Mouse (Mus musculus): ENCODE results near the gene Trmt1l. TPM values are rescaled to one million over a fixed set of nuclear protein-coding genes. Genes with fewer than 3 reads are reported as not detected.
A peak's percentile ranks its signal among the peaks of the same experiment; 100 is the strongest.

Gene Trmt1l
- 50.5 and 52.3 TPM in 2 replicates for polyA plus RNA-seq (2015; fragmentation: Nextera tagmentation; extraction: Ambion mirVana)

- Histone ChIP-seq H3K4me2 (ENCODE audit: low read length) (peak within 1 kb of the TSS; percentile 86), H3K9me3 (ENCODE audit: control insufficient read depth, low read length) (no peaks in the 10 kb centered on the region), H3K9ac (replicated peaks; ENCODE audit: low read depth, low read length) (peak within 1 kb of the TSS; percentile 97), H3K4me1 (replicated peaks; ENCODE audit: control insufficient read depth, insufficient read depth, low read length) (peaks cover 12% of the 10 kb centered on the region), H3K4me3 (replicated peaks; ENCODE audit: low read length) (peak within 1 kb of the TSS; percentile 99), H3K27ac (ENCODE audit: low read length) (peak within 1 kb of the TSS; percentile 95), H3K27me3 (replicated peaks; ENCODE audit: control insufficient read depth, insufficient read depth, low read length) (no peaks in the 10 kb centered on the region), H3K36me3 (ENCODE audit: control insufficient read depth, insufficient read depth) (no peaks in the 10 kb centered on the region)
- peak; percentile 99 for ATAC-seq
- WGBS, result under 1% methylated on average over 74 of the region's 74 CpGs
Measured at GRCm38 (mm10) chr1:151428263-151429221, at the start of gene Trmt1l, which contains the start of gene Swt1. Trmt1l (plus strand) TSS chr1:151428542. Swt1 (minus strand) TSS chr1:151428455.

DNA sequence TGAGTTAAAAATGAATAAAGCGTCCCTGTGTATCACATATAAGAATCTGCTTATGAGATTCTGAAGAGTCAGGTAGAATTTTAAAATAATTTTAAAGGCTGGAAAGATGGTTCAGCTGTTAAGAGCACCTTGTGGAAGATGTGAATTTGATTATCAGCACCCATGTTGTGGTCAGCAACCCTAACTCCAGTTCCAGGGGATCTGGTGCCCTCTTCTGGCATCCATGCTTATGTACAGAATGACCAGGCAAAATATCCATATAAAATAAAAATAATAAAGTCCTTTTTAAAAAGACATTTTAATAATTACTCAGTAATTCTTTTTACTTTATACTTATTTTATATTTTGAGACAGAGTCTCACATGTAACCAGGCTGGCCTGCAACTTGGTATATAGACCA lies 38.3 kb upstream of the Trmt1l start:
- Histone ChIP-seq H3K4me3 (replicated peaks; ENCODE audit: low read length) (no peak overlapping the region), H3K4me2 (ENCODE audit: low read length) (no peak overlapping the region), H3K9ac (replicated peaks; ENCODE audit: low read depth, low read length) (no peak overlapping the region), H3K9me3 (ENCODE audit: control insufficient read depth, low read length) (no peaks in the 10 kb centered on the region), H3K4me1 (replicated peaks; ENCODE audit: control insufficient read depth, insufficient read depth, low read length) (no peaks in the 10 kb centered on the region), H3K27ac (ENCODE audit: low read length) (no peak overlapping the region), H3K36me3 (ENCODE audit: control insufficient read depth, insufficient read depth) (0 out of 2 replicates have a peak, but pooled peaks cover 2% of the 10 kb centered on the region), H3K27me3 (replicated peaks; ENCODE audit: control insufficient read depth, insufficient read depth, low read length) (no peaks in the 10 kb centered on the region)
- 98% methylated on average over 1 of the region's 1 CpGs for WGBS
- no peak for ATAC-seq

DNA sequence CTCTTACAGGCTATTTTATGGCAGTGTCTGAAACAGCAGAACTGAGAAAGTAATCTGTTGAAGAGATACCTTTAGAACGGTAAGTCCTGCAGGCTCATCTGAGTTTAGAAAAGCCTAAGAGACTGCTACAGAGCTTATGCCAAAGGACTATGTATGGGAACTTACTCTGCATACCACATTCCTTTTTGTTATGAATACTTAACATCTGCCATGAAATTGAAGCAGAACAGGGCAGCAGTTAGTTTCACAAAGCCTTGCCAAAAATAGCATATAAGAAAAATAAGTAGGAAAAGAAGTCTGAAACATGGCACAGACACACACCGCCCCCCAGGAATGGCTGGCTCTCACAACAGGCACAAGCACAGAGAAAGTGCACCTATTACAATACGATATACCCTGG lies 18.5 kb upstream of the Trmt1l start:
- Histone ChIP-seq H3K9me3 (ENCODE audit: control insufficient read depth, low read length) (no peaks in the 10 kb centered on the region), H3K36me3 (ENCODE audit: control insufficient read depth, insufficient read depth) (no peaks in the 10 kb centered on the region), H3K9ac (replicated peaks; ENCODE audit: low read depth, low read length) (no peak overlapping the region), H3K4me2 (ENCODE audit: low read length) (no peak overlapping the region), H3K4me1 (replicated peaks; ENCODE audit: control insufficient read depth, insufficient read depth, low read length) (no peaks in the 10 kb centered on the region), H3K27me3 (replicated peaks; ENCODE audit: control insufficient read depth, insufficient read depth, low read length) (no peaks in the 10 kb centered on the region), H3K4me3 (replicated peaks; ENCODE audit: low read length) (no peak overlapping the region), H3K27ac (ENCODE audit: low read length) (no peak overlapping the region)
- no peak for ATAC-seq
- 96% methylated on average over 3 of the region's 3 CpGs for WGBS

- H3K27me3 ChIP-seq (replicated peaks; ENCODE audit: control insufficient read depth, insufficient read depth, low read length), result no peaks in the 10 kb centered on the region
- ATAC-seq, result no peak
- H3K4me1 ChIP-seq (replicated peaks; ENCODE audit: control insufficient read depth, insufficient read depth, low read length), result peaks cover 4% of the 10 kb centered on the region
- no peaks in the 10 kb centered on the region for H3K9me3 ChIP-seq (ENCODE audit: control insufficient read depth, low read length)
- no peak overlapping the region for H3K4me3 ChIP-seq (replicated peaks; ENCODE audit: low read length)
- H3K9ac ChIP-seq (replicated peaks; ENCODE audit: low read depth, low read length), result no peak overlapping the region
- 88% methylated on average over 3 of the region's 3 CpGs for WGBS
- no peak overlapping the region for H3K4me2 ChIP-seq (ENCODE audit: low read length)
- H3K36me3 ChIP-seq (ENCODE audit: control insufficient read depth, insufficient read depth), result peaks cover 10% of the 10 kb centered on the region
- H3K27ac ChIP-seq (ENCODE audit: low read length), result no peak overlapping the region
Measured at GRCm38 (mm10) chr1:151422178-151422577, 6.2 kb upstream of the Trmt1l start.

DNA sequence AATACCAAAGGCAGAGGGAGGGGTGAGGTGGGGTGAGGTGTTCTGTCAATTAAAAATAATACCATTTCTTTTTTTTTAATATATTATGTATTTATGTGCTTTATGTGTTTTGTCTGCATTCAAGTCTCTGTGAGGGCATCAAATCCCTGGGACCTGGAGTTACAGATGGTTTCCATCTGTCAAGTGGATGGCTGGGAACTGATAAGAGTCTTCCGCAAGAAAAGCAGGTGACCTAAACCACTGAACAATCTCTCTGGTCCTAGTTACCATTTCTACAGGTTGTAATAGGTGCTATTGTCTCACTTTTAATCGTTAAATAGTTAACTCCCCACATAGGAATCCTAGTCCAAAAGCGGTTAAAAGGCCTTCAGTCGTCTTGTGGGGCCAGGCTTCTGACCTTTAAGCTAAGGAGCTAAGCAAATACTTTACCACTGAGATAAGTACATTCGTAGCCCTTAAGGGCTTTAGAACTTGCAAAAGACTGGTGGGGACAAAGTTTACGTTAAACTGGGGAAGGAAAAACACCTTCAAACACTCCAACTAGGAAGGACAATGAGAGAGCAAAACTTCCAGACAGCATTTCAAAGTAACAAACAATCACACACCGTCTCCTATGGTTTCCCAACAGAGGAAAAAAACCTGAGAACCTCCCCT lies 1.3 kb upstream of the Trmt1l start:
- Histone ChIP-seq H3K4me2 (ENCODE audit: low read length) (peak overlapping the region; percentile 71), H3K27ac (ENCODE audit: low read length) (no peak overlapping the region), H3K4me3 (replicated peaks; ENCODE audit: low read length) (peak overlapping the region; percentile 99), H3K36me3 (ENCODE audit: control insufficient read depth, insufficient read depth) (no peaks in the 10 kb centered on the region), H3K4me1 (replicated peaks; ENCODE audit: control insufficient read depth, insufficient read depth, low read length) (peaks cover 12% of the 10 kb centered on the region), H3K9me3 (ENCODE audit: control insufficient read depth, low read length) (no peaks in the 10 kb centered on the region), H3K27me3 (replicated peaks; ENCODE audit: control insufficient read depth, insufficient read depth, low read length) (no peaks in the 10 kb centered on the region), H3K9ac (replicated peaks; ENCODE audit: low read depth, low read length) (no peak overlapping the region)
- WGBS, result 29% methylated on average over 7 of the region's 7 CpGs
- ATAC-seq, result no peak

DNA sequence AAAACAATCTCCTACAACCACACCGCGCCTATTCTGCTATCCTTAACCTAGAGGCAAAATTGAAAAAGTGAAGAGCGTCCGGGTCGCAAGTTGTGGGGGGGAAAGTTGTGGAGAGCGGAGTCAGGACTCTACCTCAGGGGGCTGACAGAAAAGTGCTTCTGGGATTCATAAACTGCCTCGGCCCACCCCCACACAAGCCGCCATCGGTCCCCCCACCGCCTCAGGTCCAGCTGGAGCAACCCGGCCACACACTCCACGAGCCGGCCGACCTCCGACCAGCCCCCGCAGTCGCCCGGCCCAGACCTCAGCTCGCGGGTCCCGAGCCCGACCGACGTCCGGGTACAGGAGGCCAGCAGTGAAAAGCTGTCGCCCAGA lies 467 bp upstream of the Trmt1l start:
- peaks cover 12% of the 10 kb centered on the region for H3K4me1 ChIP-seq (replicated peaks; ENCODE audit: control insufficient read depth, insufficient read depth, low read length)
- no peaks in the 10 kb centered on the region for H3K9me3 ChIP-seq (ENCODE audit: control insufficient read depth, low read length)
- peak overlapping the region; percentile 99 for H3K4me3 ChIP-seq (replicated peaks; ENCODE audit: low read length)
- H3K36me3 ChIP-seq (ENCODE audit: control insufficient read depth, insufficient read depth), result no peaks in the 10 kb centered on the region
- under 1% methylated on average over 26 of the region's 26 CpGs for WGBS
- peak overlapping the region; percentile 76 for H3K9ac ChIP-seq (replicated peaks; ENCODE audit: low read depth, low read length)
- ATAC-seq, result peak; percentile 44
- peak overlapping the region; percentile 71 for H3K4me2 ChIP-seq (ENCODE audit: low read length)
- no peaks in the 10 kb centered on the region for H3K27me3 ChIP-seq (replicated peaks; ENCODE audit: control insufficient read depth, insufficient read depth, low read length)
- H3K27ac ChIP-seq (ENCODE audit: low read length), result peak overlapping the region; percentile 39; the same call in 1 of the 2 replicates

- ATAC-seq, result no peak
- Histone ChIP-seq H3K27ac (ENCODE audit: low read length) (no peak overlapping the region; the same call in 1 of the 2 replicates), H3K27me3 (replicated peaks; ENCODE audit: control insufficient read depth, insufficient read depth, low read length) (no peaks in the 10 kb centered on the region), H3K9ac (replicated peaks; ENCODE audit: low read depth, low read length) (peak overlapping the region; percentile 97), H3K4me1 (replicated peaks; ENCODE audit: control insufficient read depth, insufficient read depth, low read length) (peaks cover 12% of the 10 kb centered on the region), H3K9me3 (ENCODE audit: control insufficient read depth, low read length) (no peaks in the 10 kb centered on the region), H3K36me3 (ENCODE audit: control insufficient read depth, insufficient read depth) (peaks cover 3% of the 10 kb centered on the region), H3K4me3 (replicated peaks; ENCODE audit: low read length) (peak overlapping the region; percentile 99), H3K4me2 (ENCODE audit: low read length) (peak overlapping the region; percentile 86)
- 33% methylated on average over 9 of the region's 9 CpGs for whole genome bisulfite sequencing
Measured at GRCm38 (mm10) chr1:151429316-151429715, 974 bp downstream of the Trmt1l start.

DNA sequence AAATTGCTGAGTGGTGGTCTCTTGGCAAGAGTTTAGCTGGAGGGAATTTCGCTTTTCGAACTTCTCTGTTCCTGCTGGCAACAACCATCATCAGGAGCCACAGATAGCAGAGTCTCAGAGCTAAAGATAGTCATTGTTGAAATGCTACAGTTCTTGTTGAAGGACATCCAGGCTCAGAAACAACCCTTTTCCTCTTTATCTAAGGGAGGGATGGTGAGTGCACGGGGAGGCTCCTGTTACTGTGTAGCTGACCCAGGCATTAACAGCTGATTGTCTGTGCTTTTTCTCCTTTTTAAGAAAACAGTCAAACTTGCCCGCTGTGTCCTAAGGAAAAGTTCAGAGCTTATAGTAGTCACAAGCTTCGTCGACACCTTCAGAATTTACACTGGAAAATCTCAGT lies 7.1 kb downstream of the Trmt1l start:
- no peaks in the 10 kb centered on the region for H3K27me3 ChIP-seq (replicated peaks; ENCODE audit: control insufficient read depth, insufficient read depth, low read length)
- H3K9me3 ChIP-seq (ENCODE audit: control insufficient read depth, low read length), result no peaks in the 10 kb centered on the region
- H3K27ac ChIP-seq (ENCODE audit: low read length), result no peak overlapping the region
- no peak overlapping the region for H3K9ac ChIP-seq (replicated peaks; ENCODE audit: low read depth, low read length)
- H3K4me2 ChIP-seq (ENCODE audit: low read length), result no peak overlapping the region
- H3K4me1 ChIP-seq (replicated peaks; ENCODE audit: control insufficient read depth, insufficient read depth, low read length), result no peaks in the 10 kb centered on the region
- no peak overlapping the region for H3K4me3 ChIP-seq (replicated peaks; ENCODE audit: low read length)
- WGBS, result 97% methylated on average over 6 of the region's 6 CpGs
- no peak for ATAC-seq
- peaks cover 29% of the 10 kb centered on the region for H3K36me3 ChIP-seq (ENCODE audit: control insufficient read depth, insufficient read depth)

DNA sequence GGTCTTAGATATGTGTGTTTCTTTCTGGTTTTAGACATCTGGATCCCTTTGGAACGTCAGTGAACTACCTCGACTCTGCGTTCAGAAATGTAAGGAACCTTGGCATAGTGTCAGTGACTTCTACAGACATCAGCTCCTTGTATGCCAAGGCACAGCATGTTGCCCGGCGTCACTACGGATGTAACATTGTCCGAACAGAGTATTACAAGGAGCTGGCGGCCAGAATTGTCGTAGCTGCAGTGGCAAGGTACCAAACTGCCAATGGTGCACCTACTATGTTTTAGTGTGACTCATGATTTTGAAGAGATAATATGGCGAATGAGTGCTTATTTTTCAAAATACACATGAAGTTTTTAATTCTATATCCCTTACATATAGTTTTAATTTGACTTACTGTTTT lies 21.5 kb downstream of the Trmt1l start:
- H3K9ac ChIP-seq (replicated peaks; ENCODE audit: low read depth, low read length), result no peak overlapping the region
- H3K9me3 ChIP-seq (ENCODE audit: control insufficient read depth, low read length), result no peaks in the 10 kb centered on the region
- H3K27me3 ChIP-seq (replicated peaks; ENCODE audit: control insufficient read depth, insufficient read depth, low read length), result no peaks in the 10 kb centered on the region
- no peak for ATAC-seq
- H3K4me3 ChIP-seq (replicated peaks; ENCODE audit: low read length), result no peak overlapping the region
- 92% methylated on average over 10 of the region's 10 CpGs for WGBS
- no peak overlapping the region for H3K27ac ChIP-seq (ENCODE audit: low read length)
- H3K36me3 ChIP-seq (ENCODE audit: control insufficient read depth, insufficient read depth), result peaks cover 36% of the 10 kb centered on the region
- H3K4me1 ChIP-seq (replicated peaks; ENCODE audit: control insufficient read depth, insufficient read depth, low read length), result no peaks in the 10 kb centered on the region
- no peak overlapping the region for H3K4me2 ChIP-seq (ENCODE audit: low read length)
